Mouse (Mus musculus): Measurements from ENCODE around the gene Col6a6.
A peak's percentile ranks its signal among the peaks of the same experiment; 100 is the strongest.
"Not testable (repeated sequence)": the region's sequence is repeated elsewhere in the genome, so short reads cannot be mapped to it uniquely, and the experiment has no call there.

Gene Col6a6

DNA sequence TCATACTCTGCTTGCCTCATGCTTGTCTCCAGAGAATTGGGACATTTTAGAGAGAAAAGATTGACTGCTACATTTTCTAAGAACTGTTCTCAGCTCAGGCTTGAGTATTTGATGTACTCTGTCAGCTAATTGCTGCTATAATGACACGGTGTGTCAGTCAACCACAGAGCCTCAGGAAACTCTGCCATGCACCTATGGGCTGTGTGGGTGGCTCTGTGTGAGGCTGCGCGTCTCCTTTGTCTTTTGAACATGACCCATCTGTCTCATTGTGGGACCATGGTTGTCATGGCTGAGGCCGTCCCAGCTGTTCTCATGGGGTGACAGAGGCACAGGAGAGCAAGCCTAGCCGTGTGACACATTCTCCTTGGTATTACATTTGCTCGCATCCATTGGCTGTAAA is 168.1 kb downstream of the Col6a6 start:
- no peak for DNase-seq

DNA sequence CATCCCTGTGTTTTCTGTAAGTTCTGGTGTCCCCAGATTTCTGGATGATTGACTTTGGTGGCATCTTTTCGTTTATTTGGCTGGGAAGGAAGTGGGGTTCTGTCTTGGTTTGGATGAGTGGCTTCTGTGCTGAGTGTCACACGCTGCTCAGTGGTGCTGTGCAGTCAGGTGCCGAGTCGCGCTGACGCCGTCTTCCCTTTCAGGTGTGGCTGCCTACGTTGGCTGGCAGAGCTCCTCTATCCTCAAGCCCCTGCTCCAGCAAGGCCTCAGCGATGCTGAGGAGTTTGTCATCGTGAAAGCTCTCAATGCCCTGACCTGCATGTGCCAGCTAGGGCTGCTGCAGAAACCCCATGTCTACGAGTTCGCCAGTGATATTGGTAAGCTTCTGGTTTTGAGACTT is 169.7 kb downstream of the Col6a6 start:
- DNase-seq = no peak

- peak; percentile 28 for DNase-seq
These were observed 171.8 kb downstream of the Col6a6 start for GRCm38 (mm10) chr9:105656189-105656588.

- DNase-seq = peak; percentile 91
These were observed 185.2 kb downstream of the Col6a6 start, which contains the start of gene Pik3r4 for GRCm38 (mm10) chr9:105642460-105643371. Gene Pik3r4 (plus strand): TSS chr9:105642978.

GRCm38 (mm10) chr9:105641377-105641776 is 186.6 kb downstream of the Col6a6 start:
- DNase-seq = not testable (repeated sequence)
